Mouse (Mus musculus) thymus, adult 2 months (tissue): ENCODE measurements around the gene Fbf1.

Experiments
- CTCF ChIP-seq: fragments of 200-500 bp; IDR thresholded peaks from 2 replicates; pipeline ENCODE4 v1.5.1; 2012; ENCODE audit warnings: mild to moderate bottlenecking, control low read depth, low read length, moderate library complexity, borderline replicate concordance; ENCODE audit not compliant: control insufficient read depth, poor library complexity, insufficient read depth; ENCODE audit errors: extremely low read depth
- POLR2A ChIP-seq: fragments of 200-500 bp; IDR thresholded peaks from 2 replicates; pipeline ENCODE4 v1.6.1; 2012; ENCODE audit warnings: mild to moderate bottlenecking, low read length, control low read depth, moderate library complexity; ENCODE audit not compliant: control insufficient read depth, poor library complexity, insufficient read depth; ENCODE audit errors: extremely low read depth

DNA sequence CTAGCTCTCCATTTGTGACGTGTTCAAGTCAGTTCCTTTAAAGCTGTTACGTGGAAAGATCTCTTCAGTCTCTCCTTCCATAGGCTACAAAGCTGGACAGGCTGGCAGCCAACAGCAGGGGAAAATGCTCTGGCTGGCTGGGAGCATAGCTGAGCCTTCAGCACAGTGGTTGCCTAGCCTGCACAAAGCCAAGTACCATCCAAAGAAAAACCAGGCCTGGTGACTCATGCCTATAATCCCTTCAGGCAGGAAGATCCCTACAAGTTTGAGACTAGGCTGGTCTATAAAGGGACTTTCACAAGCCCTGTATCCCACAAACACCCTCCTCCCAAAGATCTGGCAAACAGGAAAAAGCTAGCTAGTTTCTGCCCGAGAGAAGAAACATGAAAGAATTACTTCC, 17.9 kb upstream of the Fbf1 start:
- TF ChIP-seq POLR2A (no peak), CTCF (no peak)
